Mouse (Mus musculus): ENCODE measurements at regions not wholly inside any gene's neighbourhood (a gene's known extent, or its start where the extent isn't known, plus 50 kb on each side); places are given as distances from the start of the nearest gene placed in this dataset.

GRCm38 (mm10) chr3:139780054-139780453 lies 574.6 kb downstream of the Stpg2 start:
- no peak for DNase-seq (ENCODE audit: low spot score)

DNA sequence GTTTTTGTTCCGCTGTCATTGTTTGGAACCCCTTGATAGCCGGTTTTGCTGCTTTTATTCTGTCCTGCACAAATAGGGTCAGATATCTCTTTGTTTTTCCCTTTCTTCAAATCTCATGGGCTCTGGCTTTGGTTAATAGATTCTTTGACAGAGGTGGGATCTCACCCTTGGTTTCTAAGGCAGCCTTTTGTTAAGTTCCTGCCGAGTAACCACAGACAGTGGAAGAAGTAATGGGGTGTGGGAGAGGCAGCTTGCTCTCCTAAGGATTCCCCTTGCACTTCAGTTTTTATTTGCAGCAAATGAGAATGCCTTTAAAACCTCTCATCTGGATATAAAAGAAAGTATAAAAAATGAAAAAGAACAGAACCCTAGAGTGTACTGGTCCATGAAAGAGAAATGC lies 577.9 kb downstream of the Stpg2 start:
- DNase-seq (ENCODE audit: low spot score), result no peak

DNA sequence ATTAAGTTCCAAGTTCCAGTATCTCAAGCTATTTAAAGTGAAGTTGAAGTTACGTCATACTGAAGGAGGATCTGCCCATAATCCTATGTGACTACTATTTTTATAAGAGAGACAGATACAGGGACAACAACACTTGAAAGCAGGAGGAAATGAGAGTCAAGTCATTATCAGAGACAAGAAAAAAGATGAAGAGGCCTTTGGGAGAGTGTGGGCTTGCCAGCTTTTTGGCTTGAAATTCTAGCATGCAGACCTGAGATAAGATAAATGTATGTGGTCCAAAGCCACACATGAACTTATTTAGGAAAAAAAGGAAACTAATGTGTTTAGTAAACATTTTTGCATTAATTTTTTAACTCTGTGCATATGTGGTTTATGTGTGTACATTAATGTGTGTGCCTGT lies 581.0 kb downstream of the Stpg2 start:
- no peak for DNase-seq (ENCODE audit: low spot score)

DNA sequence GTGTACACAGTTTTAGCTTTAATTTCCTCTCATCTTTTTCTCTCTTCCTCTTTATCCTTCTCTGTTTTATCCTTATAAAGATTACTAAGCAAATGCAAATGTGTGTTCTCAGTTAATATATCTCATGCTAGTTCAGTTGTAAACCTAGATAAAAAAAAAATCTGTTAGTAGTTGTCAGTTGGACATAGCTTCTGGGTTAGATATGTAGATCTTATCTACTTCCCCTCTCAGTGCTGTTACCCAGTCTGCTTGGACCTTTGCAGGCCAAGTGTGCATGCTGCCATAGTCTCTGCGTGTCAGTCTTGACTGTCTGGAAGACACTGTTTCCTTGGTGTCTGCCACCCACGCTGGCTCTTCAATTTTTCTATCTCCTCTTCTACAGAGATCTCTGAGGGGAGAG lies 583.4 kb downstream of the Stpg2 start:
- DNase-seq (ENCODE audit: low spot score), result no peak

DNA sequence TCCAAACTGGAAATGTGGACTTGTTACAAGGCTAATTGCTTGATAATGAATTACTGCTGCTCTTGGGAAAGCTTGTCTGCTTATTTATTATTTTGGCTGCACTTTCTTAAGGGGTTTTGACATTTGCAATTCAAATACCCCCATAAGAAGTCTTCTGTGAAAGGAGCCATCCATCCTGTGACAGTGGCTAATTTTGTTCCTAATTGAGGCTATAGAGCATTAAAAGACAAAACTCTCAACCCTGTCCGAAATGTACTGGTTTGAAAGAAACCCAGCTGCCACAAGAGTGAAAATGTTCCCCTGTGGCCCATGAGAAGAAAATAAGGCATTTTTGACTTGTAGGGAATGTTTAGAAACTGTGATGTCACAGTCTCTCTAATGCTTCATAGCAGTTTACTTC lies 591.2 kb downstream of the Stpg2 start:
- DNase-seq (ENCODE audit: low spot score), result no peak

DNA sequence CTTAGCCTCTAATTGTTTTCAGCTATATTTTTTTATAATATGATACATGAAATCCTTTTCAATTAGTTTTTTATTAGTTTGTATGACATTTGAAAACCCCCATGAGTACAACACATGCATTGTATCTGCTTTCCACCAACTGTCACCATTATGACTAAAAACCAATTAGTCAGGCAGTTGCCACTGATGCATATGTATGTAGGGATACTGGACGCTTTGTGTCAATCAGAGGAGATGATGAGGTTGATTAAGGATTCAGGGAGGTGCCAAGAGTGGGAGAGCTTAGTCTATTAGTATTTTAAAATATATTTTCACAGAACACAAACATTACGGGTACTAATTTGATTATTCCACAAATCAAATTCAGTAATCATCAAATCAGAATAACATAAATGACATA lies 593.6 kb downstream of the Stpg2 start:
- DNase-seq (ENCODE audit: low spot score), result no peak

GRCm38 (mm10) chr3:139802716-139803710 lies 597.5 kb downstream of the Stpg2 start:
- peak; percentile 15 for DNase-seq (ENCODE audit: low spot score)

- DNase-seq (ENCODE audit: low spot score), result no peak
Observed at GRCm38 (mm10) chr3:139828014-139828413, 622.5 kb downstream of the Stpg2 start.

DNA sequence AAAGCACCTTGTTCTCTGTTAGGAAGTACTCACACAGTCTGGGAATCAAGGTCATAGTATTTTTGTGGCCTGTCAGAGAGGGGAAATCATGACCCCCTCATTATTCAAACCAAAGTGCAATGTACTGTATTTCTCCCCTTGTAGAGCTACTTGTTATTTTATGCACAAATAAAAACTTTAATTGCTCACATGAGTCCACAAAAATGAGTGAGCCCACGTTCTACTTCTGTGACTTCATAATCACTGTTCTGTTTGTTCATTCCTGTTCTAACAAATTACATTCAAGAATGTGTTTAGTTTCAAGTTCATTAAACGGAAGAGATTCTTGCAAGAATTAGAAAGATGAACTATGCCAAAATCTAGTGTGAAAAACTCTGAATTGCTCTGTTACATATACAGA lies 623.1 kb downstream of the Stpg2 start:
- DNase-seq (ENCODE audit: low spot score), result no peak

- no peak for DNase-seq (ENCODE audit: low spot score)
Observed at GRCm38 (mm10) chr3:139832599-139832998, 627.1 kb downstream of the Stpg2 start.

DNA sequence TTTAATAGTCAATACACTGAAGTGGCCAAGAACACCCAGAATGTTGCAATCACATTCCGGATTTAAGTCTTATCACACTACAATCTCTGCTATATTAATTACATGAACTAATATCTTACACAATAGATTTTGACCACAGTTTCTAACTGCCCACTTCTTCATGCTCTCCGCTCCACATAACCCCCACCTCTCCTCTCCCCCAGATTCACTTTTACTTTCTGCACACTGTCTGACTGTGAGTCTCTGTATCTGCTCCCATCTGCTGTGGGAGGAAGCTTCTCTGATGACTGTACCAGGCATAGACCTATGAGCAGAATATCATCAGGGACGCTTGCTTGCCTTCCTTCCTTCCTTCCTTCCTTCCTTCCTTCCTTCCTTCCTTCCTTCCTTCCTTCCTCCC lies 636.5 kb downstream of the Stpg2 start:
- DNase-seq (ENCODE audit: low spot score), result no peak

DNA sequence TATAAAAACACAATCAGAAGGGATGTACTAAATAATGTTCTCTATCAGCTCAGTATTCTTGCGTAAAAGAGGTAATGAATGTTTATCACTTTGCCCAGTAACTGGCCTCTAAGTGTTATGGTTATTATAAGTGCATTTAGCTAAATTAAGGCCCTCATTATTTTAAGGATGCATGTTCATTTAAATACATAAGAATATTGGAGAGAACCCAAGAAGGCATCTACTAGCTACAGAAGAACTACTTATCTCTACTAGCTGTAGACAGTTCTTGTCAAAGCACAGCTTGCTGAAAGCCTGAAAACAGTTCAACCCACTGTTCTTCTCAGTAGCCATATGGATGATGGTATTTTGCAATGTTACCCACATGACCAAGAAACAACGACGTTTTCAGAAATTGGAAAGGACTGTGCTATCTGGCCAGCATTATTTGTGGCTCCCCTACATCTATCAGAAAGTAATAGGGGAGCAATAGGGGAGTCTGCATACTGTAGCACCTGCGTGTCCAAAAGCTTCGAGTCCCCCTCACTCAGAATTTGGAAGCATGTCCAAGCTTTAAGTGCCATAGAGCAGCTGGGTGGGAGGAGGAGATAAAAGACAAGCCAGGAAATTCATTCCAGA lies 637.6 kb downstream of the Stpg2 start:
- no peak for DNase-seq (ENCODE audit: low spot score)

GRCm38 (mm10) chr3:139844443-139844842 lies 638.9 kb downstream of the Stpg2 start:
- DNase-seq (ENCODE audit: low spot score), result no peak

DNA sequence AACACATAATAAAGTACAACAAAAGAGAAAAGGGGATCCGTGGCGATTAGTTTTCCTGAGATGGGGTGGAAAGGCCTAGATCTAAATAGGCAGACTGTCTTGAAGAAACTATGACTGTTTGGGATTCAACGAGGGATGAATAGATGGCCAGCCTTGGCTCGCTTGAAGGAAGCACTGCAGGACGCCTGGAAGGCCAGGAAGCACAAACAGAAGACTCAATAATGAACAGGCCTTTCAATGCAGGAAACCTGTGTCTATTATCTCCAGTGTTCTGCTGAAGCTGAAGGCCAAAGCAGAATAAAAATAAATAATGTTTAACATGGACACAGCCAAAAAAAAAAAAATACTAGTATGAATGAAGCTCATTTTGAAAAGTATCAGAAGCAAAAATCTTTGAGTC lies 642.3 kb downstream of the Stpg2 start:
- DNase-seq (ENCODE audit: low spot score), result no peak

DNA sequence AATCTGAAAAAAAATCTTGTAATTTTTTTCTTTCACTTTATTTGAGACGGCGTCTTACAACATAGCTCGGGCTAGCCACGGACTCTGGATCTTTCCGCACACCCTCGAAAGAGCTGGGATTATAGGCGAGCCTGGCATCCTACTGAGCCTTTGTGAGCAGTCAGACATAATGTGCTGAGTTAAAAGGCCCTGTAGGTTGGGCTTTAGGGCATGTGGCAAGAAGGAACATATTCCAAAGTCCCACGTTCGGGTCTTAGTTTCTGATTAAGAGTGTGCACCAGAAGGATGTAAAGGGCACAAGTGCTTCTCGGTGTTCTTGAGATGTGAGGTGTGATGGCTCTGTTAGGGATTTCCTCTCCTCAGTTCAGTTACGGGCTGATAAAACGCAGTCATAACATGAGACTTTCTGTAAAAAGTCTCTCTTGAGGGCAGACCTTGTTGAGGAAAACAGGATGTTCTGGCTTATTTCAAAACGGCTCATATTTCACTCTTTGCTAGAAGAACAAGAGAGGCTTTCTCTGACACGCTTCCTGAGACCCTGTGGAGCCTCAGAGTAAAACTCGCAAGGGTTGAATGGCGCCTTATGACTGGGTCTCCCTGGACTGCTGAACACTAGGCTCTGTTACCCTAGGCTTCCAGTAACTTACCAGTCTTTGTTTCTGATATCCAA lies 654.6 kb downstream of the Stpg2 start:
- no peak for DNase-seq (ENCODE audit: low spot score)

DNA sequence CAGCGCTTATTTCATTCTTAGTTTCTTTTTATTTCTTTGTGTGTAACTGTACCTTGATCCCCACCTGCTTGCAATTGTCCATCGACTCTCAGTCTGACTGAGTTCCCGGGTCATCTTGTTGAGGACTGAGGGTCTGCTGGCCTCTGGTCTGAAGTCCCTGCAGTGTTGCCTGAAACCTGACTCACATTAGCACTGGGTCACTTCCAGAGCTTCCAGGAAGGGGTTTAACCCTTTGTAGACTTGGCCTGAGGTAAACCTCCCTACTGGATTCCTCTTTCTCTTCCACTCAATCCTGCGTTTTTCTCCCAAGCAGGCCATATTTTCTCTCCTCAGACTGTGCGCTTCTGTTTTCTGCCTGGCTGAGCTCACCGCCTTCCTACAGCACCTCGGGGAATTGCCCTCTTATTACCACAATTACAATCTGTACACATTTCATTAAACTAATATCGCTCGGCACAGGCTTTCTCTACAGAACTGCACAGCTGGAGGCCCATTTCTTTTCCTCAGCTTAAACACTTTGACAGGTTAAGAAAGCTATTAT lies 655.4 kb downstream of the Stpg2 start:
- no peak for DNase-seq (ENCODE audit: low spot score)

GRCm38 (mm10) chr3:139866329-139866728 lies 660.8 kb downstream of the Stpg2 start:
- DNase-seq (ENCODE audit: low spot score), result no peak

GRCm38 (mm10) chr3:139867030-139867429 lies 661.5 kb downstream of the Stpg2 start:
- DNase-seq (ENCODE audit: low spot score), result no peak

DNA sequence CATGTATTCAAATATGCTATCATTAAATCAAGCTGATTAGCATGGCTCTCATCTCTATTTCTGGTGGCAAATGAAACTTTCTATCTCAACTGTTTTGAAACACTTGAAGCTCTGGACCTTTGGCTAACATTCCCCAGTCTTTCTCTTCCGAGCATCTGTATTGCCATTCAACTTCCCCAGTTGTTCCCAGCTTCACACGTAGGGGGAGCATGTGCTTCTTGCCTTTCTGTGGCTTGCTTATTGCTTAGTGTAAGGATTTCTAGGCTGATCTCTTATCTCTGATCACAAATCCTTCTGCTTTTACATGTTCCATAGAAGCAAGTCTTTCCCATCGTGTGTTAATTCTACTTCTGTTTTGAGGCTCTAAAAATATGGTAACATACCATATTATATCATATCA lies 662.0 kb downstream of the Stpg2 start:
- DNase-seq (ENCODE audit: low spot score), result no peak

DNA sequence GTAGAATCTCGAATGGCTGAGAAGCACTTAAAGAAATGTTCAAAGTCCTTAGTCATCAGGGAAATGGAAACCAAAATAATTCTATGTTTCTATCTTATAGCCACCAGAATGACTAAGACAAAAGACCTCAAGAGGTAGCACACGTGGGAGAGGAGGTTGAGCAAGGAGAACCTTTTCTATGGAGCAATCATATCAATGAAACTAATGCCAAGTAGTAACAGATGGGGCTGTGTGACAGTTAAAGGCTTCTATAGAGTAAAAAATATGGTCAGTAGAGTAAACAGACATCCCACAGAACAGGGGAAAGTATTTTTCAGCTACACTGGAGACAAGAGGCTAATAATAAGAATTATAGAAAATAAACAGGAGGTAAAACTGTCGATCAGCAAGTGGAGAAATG lies 664.3 kb downstream of the Stpg2 start:
- no peak for DNase-seq (ENCODE audit: low spot score)

GRCm38 (mm10) chr3:139885942-139886860 lies 680.7 kb downstream of the Stpg2 start:
- no peak for DNase-seq (ENCODE audit: low spot score)

DNA sequence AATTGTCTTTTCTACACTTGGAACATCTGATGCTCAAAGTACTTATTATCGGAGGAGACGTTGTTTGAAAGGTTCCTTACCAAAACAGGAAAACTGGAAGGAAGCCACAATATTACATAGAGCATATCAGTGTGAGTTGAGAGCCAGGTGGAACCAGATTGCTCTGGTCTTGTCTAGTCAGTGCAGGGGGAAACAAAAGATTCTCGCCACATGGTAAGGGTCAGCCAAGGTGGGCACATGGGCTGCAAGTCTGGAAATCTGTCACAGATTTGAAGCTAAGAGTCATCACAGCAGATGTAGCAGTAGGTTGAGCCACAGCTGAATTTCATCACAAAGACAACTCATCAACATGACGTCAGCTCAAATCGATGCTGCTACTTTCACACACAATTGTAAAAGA lies 681.8 kb downstream of the Stpg2 start:
- no peak for DNase-seq (ENCODE audit: low spot score)

Data from ovary, postnatal 14 days (tissue).